Mouse (Mus musculus) heart, embryonic 10.5 days (tissue): ENCODE data around the gene Axdnd1. TPM values are rescaled to one million over a fixed set of nuclear protein-coding genes. Genes with fewer than 3 reads are reported as not detected.
"Not testable (repeated sequence)": the region's sequence is repeated elsewhere in the genome, so short reads cannot be mapped to it uniquely, and the experiment has no call there.

Experiments used
- DNase-seq: peaks from one replicate; pipeline ENCODE4 v3.0.0-alpha.2; 2017; ENCODE audit warnings: low spot score
- H3K27ac ChIP-seq: fragments of 300-500 bp; sonication (generic); 2 replicates; pipeline ENCODE4 v1.5.1; 2016; ENCODE audit warnings: mild to moderate bottlenecking
- H3K27me3 ChIP-seq: fragments of 300-500 bp; sonication (generic); 2 replicates; pipeline ENCODE4 v1.6.1; 2016; ENCODE audit warnings: mild to moderate bottlenecking; ENCODE audit not compliant: poor library complexity, insufficient read depth, severe bottlenecking
- H3K36me3 ChIP-seq: fragments of 300-500 bp; sonication (generic); 2 replicates; pipeline ENCODE4 v1.6.1; 2016; ENCODE audit warnings: mild to moderate bottlenecking, moderate library complexity
- H3K4me1 ChIP-seq: fragments of 300-500 bp; sonication (generic); 2 replicates; pipeline ENCODE4 v1.6.1; 2016; ENCODE audit warnings: mild to moderate bottlenecking
- H3K4me3 ChIP-seq: fragments of 300-500 bp; sonication (generic); 2 replicates; pipeline ENCODE4 v1.5.1; 2016; ENCODE audit warnings: mild to moderate bottlenecking, moderate library complexity
- H3K9me3 ChIP-seq: fragments of 300-500 bp; sonication (generic); 2 replicates; pipeline ENCODE4 v1.6.1; 2016; ENCODE audit warnings: mild to moderate bottlenecking, moderate library complexity
- WGBS: fragments of 180-500 bp; shearing (Covaris S2); methylation state at CpG from one replicate; pipeline ENCODE4 v1.1.7; 2016; 5-methylcytosine and 5-hydroxymethylcytosine counted together
- polyA plus RNA-seq: library from polyadenylated mRNA; unstranded; fragments of >200 nt; fragmentation: Nextera tagmentation; extraction: Ambion mirVana; gene quantifications from 2 replicates; pipeline ENCODE4 v1.2.1, GENCODE M21; 2016

Gene Axdnd1
- polyA plus RNA-seq, 1 experiment from 2014 or later, result 0.20 TPM

DNA sequence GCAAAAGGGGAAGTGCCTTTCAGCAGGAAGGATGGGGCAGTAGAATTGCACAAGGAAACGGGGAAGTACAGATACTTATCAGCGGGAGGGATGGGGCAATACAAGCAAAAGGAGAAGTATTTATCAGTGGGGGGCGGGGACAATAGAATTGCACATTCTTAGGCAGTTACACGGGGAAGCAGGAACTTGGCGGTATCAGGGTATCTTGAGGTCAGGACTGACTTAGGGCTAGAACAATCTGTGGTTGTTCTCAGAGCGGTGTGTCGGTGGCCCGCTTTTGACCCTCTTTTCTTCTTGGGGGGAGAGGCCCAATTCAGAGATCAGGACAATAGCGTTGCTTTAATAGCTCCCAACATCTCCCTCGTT lies 131.8 kb downstream of the Axdnd1 start:
- H3K36me3 ChIP-seq, H3K9me3 ChIP-seq, DNase-seq, H3K27ac ChIP-seq, H3K4me3 ChIP-seq, H3K4me1 ChIP-seq, H3K27me3 ChIP-seq: not testable (repeated sequence)
- whole genome bisulfite sequencing, result 54% methylated on average over 10 of the region's 10 CpGs

GRCm38 (mm10) chr1:156288556-156289221 lies 132.3 kb downstream of the Axdnd1 start:
- no peak overlapping the region for H3K4me3 ChIP-seq

DNA sequence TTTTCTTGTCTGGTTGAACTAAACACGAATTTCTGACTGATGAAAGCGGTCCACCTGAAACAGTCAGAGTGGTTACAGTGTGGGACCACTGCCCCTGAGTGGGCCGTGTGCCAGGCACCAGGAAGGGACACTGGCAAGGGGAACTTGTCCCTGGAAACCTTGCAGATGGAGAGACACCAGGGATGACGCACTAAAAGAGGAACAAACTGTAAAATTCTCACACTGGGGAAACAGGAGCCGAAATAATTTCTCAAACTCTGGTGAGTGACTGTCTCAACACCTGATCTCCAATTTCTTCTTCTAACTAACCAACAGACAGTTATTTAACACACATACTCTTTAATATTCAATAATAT lies 135.4 kb downstream of the Axdnd1 start:
- WGBS, result 76% methylated on average over 5 of the region's 5 CpGs
- no peaks in the 10 kb centered on the region for H3K36me3 ChIP-seq

More at GRCm38 (mm10) chr1:156288556-156289221, 132.3 kb downstream of the Axdnd1 start:
- 74% methylated on average over 9 of the region's 9 CpGs for WGBS
- DNase-seq, result no peak
- H3K27me3 ChIP-seq, result no peaks in the 10 kb centered on the region
- peaks cover 8% of the 10 kb centered on the region for H3K4me1 ChIP-seq
- H3K27ac ChIP-seq, result no peak overlapping the region
- no peaks in the 10 kb centered on the region for H3K9me3 ChIP-seq
- no peaks in the 10 kb centered on the region for H3K36me3 ChIP-seq

DNA sequence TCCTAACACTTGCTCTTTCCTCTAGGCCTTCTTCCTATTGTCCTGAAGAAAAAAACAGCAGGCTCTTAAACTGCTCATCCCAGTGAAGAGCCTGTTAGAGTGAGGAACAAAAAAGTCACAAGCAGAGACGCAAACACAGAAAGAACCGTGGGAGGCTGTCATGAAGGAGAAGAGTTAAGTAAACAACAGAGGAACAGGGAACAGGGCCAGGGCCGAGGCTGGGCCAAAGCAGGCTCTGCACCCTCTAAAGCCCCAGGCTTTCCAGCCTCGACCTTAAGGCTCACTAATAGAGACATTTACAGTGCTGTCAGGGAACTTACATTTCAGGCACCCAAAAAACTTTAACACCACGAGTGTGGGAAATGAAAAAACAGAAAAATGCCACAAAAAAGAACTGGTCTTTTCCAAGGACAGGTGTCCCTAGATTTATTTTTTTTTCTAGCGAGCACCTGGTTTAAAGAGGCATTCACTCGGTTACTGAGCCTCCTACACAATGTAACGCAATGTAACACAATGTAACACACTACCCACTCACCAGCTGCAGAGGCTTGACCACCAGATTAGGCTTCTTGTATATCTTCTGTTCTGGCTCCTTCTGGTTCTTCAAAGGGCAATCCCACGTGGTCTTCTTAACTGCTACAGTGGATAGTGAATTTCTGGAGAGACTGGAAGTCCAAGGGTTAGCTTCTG lies 136.0 kb downstream of the Axdnd1 start:
- H3K27me3 ChIP-seq, result no peaks in the 10 kb centered on the region
- H3K4me3 ChIP-seq, result no peak overlapping the region
- no peak overlapping the region for H3K27ac ChIP-seq
- H3K36me3 ChIP-seq, result no peaks in the 10 kb centered on the region
- no peaks in the 10 kb centered on the region for H3K9me3 ChIP-seq
- peaks cover 10% of the 10 kb centered on the region for H3K4me1 ChIP-seq
- WGBS, result 45% methylated on average over 9 of the region's 9 CpGs
- no peak for DNase-seq

More for the DNA sequence above, 135.4 kb downstream of the Axdnd1 start:
- H3K4me1 ChIP-seq, result peaks cover 10% of the 10 kb centered on the region
- H3K27ac ChIP-seq, result no peak overlapping the region
- DNase-seq, result no peak
- no peaks in the 10 kb centered on the region for H3K9me3 ChIP-seq
- no peak overlapping the region for H3K4me3 ChIP-seq
- H3K27me3 ChIP-seq, result no peaks in the 10 kb centered on the region

DNA sequence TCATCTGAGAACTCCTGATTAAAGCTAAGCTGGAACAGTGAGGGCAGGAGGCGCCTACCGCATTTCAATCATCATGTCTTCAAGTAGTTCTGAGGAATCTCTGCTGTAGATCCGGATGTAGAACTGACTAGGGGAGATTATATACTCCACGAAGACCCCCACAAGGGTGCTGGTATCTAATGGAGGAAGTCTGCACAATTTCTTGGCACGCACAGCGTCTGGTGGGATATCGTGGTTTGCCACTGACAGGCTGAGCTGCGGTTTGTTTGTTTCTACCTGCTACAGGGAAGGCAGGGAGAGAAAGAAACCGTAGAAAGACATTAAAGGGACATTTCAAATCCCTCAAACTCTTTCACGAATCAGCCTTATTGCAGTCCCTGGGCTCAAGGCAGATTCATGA lies 136.8 kb downstream of the Axdnd1 start:
- DNase-seq, result no peak
- Histone ChIP-seq H3K27me3 (no peaks in the 10 kb centered on the region), H3K4me3 (no peak overlapping the region), H3K9me3 (no peaks in the 10 kb centered on the region), H3K27ac (no peak overlapping the region), H3K36me3 (no peaks in the 10 kb centered on the region), H3K4me1 (peaks cover 10% of the 10 kb centered on the region)
- 46% methylated on average over 10 of the region's 10 CpGs for WGBS

GRCm38 (mm10) chr1:156280131-156280530 lies 140.8 kb downstream of the Axdnd1 start:
- Histone ChIP-seq H3K27me3 (no peaks in the 10 kb centered on the region), H3K4me3 (no peak overlapping the region), H3K9me3 (no peaks in the 10 kb centered on the region), H3K36me3 (no peaks in the 10 kb centered on the region), H3K4me1 (peaks cover 10% of the 10 kb centered on the region), H3K27ac (no peak overlapping the region)
- DNase-seq, result no peak
- 71% methylated on average over 7 of the region's 7 CpGs for WGBS

- WGBS, result 60% methylated on average over 7 of the region's 7 CpGs
- no peak overlapping the region for H3K27ac ChIP-seq
- H3K4me3 ChIP-seq, result no peak overlapping the region
Measured at GRCm38 (mm10) chr1:156273647-156274046, 147.3 kb downstream of the Axdnd1 start.

More at GRCm38 (mm10) chr1:156273647-156274046, 147.3 kb downstream of the Axdnd1 start:
- DNase-seq, result no peak
- Histone ChIP-seq H3K9me3 (no peaks in the 10 kb centered on the region), H3K36me3 (no peaks in the 10 kb centered on the region), H3K27me3 (no peaks in the 10 kb centered on the region), H3K4me1 (no peaks in the 10 kb centered on the region)

Other genes starting within 250 kb of the Axdnd1 start
- 1.1 and 3.1 TPM in 2 replicates for gene Fam163a, start 216.1 kb downstream of the Axdnd1 start, polyA plus RNA-seq
- 0.18 and 0.21 TPM in 2 replicates for gene Tdrd5, start 117.5 kb downstream of the Axdnd1 start, polyA plus RNA-seq
- gene Nphs2, start 110.4 kb downstream of the Axdnd1 start, polyA plus RNA-seq, result not detected in 2 replicates
- 667 and 794 TPM in 2 replicates for gene Gm2000, start 55.1 kb downstream of the Axdnd1 start, polyA plus RNA-seq
- gene Soat1, start 53.2 kb upstream of the Axdnd1 start, polyA plus RNA-seq, result 45.6 and 60.6 TPM in 2 replicates
- 0.23 and 0.32 TPM in 2 replicates for gene Gm10031, start 102.9 kb upstream of the Axdnd1 start, polyA plus RNA-seq
- gene Abl2, start 137.6 kb upstream of the Axdnd1 start, polyA plus RNA-seq, result 3.3 and 3.8 TPM in 2 replicates